Mouse (Mus musculus): ENCODE measurements at regions not wholly inside any gene's neighbourhood (a gene's known extent, or its start where the extent isn't known, plus 50 kb on each side); places are given as distances from the start of the nearest gene placed in this dataset.

DNA sequence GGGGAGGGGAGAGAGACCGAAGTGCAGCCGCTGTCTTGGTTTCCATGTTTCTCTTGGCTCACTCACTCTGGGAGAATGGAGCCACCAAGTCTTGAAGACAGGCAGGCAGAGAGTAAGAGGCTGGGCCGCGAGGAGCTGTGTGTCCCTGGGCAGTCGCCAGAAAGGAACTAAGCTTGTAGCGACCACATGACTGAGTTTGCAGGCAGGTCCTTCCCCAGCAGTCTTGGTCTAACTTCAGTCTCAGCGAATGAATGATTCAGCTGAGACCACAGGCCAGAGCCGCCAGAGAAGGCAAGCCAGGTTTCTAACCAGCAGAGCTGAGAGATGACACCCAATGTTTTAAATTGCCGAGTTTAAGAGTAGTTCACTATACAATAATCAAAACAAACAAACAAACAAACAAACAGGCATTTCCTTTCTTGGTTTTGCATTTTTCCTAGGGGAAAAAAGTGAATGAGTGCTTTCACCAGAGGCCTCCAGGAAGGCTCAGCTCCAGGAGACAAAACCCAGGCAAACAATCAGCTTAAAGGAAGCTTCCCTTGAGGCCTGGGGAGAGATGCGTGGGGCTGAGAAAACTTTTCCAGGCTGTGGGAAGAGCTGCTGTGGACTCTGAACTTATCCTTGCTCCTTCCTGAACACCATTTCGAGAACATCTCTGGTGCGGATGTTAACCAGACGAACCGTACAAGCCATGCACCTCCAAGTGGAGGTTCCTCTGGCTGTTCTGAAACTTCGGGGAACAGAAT lies 82.1 kb downstream of the Vcpkmt start:
- Histone ChIP-seq H3K79me2 (ENCODE audit: inconsistent target) (no peaks in the 10 kb centered on the region), H3K4me3 (ENCODE audit: inconsistent target) (no peak overlapping the region), H3K36me3 (ENCODE audit: inconsistent target) (no peaks in the 10 kb centered on the region), H3K27ac (peak overlapping the region; percentile 100)
- 46% methylated on average over 14 of the region's 15 CpGs for WGBS (ENCODE audit: missing documents)

DNA sequence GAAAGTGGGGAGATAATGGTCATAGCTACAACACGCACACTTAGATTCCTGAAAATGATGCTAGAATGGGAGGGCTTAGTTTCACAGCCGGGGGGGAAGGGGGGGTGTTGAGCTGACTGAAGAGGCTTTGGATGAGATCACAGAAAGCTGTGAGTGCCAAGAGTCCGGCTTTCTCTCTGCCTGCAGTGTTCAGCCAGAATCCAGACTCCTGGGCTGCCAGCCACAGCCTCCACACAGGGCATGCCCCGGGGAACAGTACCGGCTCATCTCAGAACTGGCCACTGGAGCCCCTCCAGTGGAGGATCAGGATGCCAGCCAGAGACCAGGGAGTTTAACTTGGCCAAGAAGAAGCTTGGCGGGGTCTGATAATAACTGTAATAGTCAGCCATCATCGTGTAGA lies 85.7 kb downstream of the Vcpkmt start:
- WGBS (ENCODE audit: missing documents) = 91% methylated on average over 7 of the region's 7 CpGs
- Histone ChIP-seq H3K4me3 (ENCODE audit: inconsistent target) (no peak overlapping the region), H3K79me2 (ENCODE audit: inconsistent target) (no peaks in the 10 kb centered on the region)

DNA sequence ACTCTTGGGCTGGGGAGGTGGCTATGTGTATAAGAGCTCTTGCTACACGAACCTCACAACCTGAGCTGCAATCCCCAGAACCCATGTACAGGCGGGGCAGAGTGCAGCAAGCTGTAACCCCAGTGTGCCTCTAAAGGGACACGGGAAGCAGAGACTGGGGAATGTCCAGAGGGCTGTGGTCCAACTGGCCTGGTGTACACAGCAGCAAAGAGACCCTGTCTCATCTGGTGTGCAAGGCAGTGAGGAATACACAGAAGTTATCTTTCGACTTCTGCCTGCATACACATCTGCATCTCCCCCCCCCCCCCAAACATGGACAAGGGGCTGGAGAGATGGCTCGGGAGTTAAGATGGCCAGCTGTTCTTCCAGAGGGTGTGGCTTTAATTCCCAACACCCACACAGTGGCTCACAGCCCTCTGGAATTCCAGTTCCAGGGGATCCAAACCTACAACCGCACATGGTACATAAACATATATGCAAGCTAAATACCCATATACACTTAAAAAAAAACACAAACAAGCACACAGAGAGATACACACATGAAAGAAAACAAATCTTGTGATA lies 86.4 kb downstream of the Vcpkmt start:
- Histone ChIP-seq H3K79me2 (ENCODE audit: inconsistent target) (no peaks in the 10 kb centered on the region), H3K27ac (no peak overlapping the region), H3K36me3 (ENCODE audit: inconsistent target) (no peaks in the 10 kb centered on the region), H3K4me3 (ENCODE audit: inconsistent target) (no peak overlapping the region)
- 94% methylated on average over 6 of the region's 6 CpGs for WGBS (ENCODE audit: missing documents)

More for the DNA sequence above, 85.7 kb downstream of the Vcpkmt start:
- no peaks in the 10 kb centered on the region for H3K36me3 ChIP-seq (ENCODE audit: inconsistent target)
- no peak overlapping the region for H3K27ac ChIP-seq

DNA sequence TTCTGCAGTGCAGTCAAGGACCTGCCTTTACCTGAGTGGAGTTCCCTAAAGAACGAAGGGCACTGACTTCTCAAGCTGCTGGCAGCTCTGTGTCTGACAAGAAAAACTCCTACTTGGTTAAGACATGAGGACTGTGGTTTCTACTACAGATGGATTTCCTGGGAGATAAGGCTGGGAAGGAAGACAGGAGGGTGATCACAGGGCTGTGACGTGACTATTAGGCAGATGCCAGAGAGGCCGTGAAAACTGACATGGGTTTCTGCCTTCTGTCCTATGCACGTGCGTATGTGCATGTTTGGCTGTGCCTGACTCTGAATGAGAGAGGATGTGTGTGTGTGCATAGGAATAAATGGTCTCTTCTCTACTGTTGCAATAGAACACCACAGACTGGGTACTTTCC lies 87.1 kb downstream of the Vcpkmt start:
- 75% methylated on average over 5 of the region's 5 CpGs for WGBS (ENCODE audit: missing documents)
- H3K36me3 ChIP-seq (ENCODE audit: inconsistent target) = no peaks in the 10 kb centered on the region
- no peak overlapping the region for H3K4me3 ChIP-seq (ENCODE audit: inconsistent target)
- no peak overlapping the region for H3K27ac ChIP-seq
- no peaks in the 10 kb centered on the region for H3K79me2 ChIP-seq (ENCODE audit: inconsistent target)

DNA sequence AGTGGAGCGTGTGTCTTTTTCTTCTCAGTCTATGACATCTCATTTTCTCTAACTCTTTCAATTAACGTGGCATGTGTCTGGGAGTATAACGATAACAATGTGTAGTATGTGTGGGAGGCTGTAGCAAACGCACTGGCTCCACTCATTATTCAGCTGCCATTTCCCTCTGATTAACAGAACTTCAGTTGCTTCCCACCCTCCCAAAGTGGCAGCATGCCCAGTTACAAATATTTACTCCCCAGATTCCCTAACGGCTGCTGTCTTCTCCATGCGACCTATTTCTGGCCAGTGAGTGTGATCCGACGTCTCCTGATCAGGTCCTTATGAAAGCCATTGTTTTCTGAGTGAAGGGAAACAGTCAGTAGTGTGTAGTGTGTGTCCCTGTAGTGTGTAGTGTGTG lies 88.2 kb downstream of the Vcpkmt start:
- Histone ChIP-seq H3K36me3 (ENCODE audit: inconsistent target) (no peaks in the 10 kb centered on the region), H3K4me3 (ENCODE audit: inconsistent target) (no peak overlapping the region), H3K27ac (no peak overlapping the region), H3K79me2 (ENCODE audit: inconsistent target) (no peaks in the 10 kb centered on the region)
- WGBS (ENCODE audit: missing documents) = 98% methylated on average over 8 of the region's 8 CpGs

DNA sequence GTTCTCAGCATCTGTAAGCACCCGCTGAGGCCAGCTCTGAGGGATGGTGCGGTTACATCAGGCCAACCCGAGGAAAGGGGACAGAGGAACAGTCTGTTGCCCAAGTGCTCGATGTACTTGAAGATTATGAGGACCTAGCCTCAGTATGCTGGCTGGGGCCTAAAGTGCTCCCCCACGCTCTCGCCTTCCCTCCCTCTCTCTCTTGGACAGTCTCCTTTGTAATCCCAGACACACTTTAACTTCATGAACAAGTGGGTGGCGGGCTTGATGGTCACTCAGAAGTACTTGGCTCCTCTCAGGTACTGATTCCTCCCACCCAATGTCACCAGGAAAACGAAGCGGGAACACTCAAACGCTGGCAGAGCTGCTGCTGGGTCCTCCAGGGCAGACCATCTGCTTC lies 93.1 kb downstream of the Vcpkmt start:
- WGBS (ENCODE audit: missing documents) = 89% methylated on average over 10 of the region's 10 CpGs
- no peaks in the 10 kb centered on the region for H3K36me3 ChIP-seq (ENCODE audit: inconsistent target)

DNA sequence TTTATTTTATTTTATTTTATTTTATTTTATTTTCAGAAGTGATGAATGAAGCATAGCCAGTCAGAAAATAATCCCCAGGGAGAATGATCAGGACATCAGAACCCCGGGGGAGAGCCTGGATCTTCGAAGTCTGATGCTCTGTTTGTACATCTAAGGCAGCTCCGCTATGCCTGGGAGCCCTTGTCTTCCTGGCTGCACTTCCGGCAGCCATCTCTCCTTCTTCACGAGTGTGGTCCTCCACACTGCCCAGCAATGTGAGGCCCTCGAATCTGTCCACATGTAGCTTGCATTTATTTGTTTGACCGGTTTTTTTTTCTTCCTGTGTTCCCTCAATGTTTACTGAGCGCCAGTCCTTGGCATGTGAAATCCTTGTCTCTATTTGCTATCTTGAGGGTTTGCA lies 95.9 kb downstream of the Vcpkmt start:
- no peaks in the 10 kb centered on the region for H3K36me3 ChIP-seq (ENCODE audit: inconsistent target)
- WGBS (ENCODE audit: missing documents) = 91% methylated on average over 8 of the region's 8 CpGs
- H3K79me2 ChIP-seq (ENCODE audit: inconsistent target) = no peaks in the 10 kb centered on the region
- H3K4me3 ChIP-seq (ENCODE audit: inconsistent target) = no peak overlapping the region
- H3K27ac ChIP-seq = 0 out of 2 replicates have a peak overlapping the region, but pooled peaks have one; percentile 89

More for the DNA sequence above, 93.1 kb downstream of the Vcpkmt start:
- Histone ChIP-seq H3K27ac (no peak overlapping the region), H3K4me3 (ENCODE audit: inconsistent target) (no peak overlapping the region), H3K79me2 (ENCODE audit: inconsistent target) (no peaks in the 10 kb centered on the region)

DNA sequence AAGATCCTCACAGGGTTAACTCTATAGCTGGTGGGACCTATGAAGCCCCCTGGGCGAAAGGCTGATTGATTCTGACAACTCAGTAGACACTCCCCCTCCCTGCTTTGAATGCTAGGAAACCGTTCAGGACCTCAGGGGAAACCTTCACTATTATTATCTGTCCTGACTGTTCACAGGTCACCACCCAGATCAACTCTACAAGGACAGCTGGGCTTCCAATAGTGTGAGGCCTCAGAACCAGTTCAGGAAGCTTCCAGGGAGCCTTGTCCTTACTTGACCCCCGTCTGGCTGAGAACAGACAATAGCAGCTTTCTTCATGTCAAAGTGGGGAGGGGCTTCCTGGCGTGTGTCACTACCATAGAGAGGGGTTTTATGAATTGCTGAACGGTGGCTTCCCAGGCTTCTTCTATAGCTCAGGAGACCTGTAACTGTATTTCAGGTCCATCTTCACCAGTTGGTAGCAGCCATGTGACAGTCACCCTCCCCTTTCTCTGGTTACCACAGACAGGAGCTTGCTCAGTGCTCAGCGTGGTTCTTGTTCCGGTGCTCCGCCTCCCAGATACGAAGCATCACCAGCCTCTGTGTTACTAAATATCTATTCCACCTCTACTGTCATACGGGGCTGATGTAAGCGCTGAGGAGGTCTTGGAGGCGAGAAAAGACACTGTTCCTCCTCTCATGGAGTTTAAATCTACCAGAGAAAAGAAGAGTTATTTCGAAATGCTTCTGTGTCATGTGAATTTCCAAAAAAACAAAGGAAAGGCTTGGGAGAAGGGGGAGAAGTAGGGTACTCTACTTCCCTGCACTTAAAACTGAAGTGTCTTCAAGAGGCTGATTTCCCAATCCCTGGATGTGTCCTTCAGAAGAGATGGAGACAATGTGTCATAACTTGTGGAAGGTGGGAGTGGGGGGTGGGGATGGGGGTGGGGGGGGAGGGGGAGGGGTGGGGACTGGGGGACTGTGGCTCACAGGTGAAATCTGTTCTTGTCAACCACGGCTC lies 96.9 kb downstream of the Vcpkmt start:
- H3K79me2 ChIP-seq (ENCODE audit: inconsistent target) = no peaks in the 10 kb centered on the region
- no peak overlapping the region for H3K4me3 ChIP-seq (ENCODE audit: inconsistent target)
- WGBS (ENCODE audit: missing documents) = 15% methylated on average over 14 of the region's 14 CpGs
- H3K36me3 ChIP-seq (ENCODE audit: inconsistent target) = no peaks in the 10 kb centered on the region
- peak overlapping the region; percentile 89 for H3K27ac ChIP-seq

DNA sequence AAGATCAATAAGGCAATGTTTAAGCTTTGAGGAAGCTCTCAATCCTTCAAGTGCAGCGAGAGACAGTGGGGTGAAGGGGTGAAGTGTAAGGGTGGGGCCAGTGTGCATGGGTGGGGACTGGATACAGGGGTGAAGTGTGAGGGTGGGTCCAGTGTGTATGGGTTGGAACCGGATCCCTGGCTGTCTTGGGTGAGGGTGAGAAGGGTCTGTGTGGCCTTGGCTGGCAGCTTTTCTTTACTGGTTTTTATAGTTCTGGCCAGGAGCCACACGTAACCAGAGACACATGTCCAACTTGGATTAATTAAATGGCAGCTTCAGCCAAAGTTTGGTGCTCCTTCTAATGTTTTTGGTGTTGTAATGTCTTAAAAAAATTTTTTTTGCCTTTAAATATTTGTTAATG lies 101.4 kb downstream of the Vcpkmt start:
- H3K36me3 ChIP-seq (ENCODE audit: inconsistent target) = no peaks in the 10 kb centered on the region
- H3K79me2 ChIP-seq (ENCODE audit: inconsistent target) = no peaks in the 10 kb centered on the region
- 100% methylated on average over 2 of the region's 3 CpGs for WGBS (ENCODE audit: missing documents)
- H3K27ac ChIP-seq = no peak overlapping the region
- no peak overlapping the region for H3K4me3 ChIP-seq (ENCODE audit: inconsistent target)

DNA sequence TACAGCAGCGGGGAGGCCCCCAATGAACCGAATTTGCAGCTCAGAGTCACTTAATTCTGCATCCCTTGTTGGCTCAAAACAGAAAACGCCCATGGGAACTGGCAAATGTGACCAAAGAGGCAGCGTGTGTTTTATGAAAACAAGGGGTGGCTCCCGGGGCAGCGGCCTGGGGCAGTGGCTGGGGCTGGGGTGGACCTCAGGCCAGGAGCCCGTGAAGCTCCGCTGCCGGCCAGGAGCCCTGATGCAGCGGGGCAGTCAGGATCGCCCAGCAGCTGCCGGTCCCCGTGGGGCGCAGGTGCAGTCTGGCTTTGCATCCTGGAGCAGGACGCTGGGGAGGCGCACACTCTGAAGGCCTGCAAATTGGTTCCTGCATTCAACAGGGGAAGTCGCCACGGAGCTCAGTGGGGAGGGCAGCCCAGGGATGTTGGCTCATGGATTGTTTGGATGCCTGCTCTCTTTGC lies 104.4 kb upstream of the Gm9887 start:
- WGBS (ENCODE audit: missing documents) = 29% methylated on average over 17 of the region's 18 CpGs
- Histone ChIP-seq H3K27ac (no peak overlapping the region), H3K79me2 (ENCODE audit: inconsistent target) (no peaks in the 10 kb centered on the region), H3K4me3 (ENCODE audit: inconsistent target) (no peak overlapping the region), H3K36me3 (ENCODE audit: inconsistent target) (no peaks in the 10 kb centered on the region)

DNA sequence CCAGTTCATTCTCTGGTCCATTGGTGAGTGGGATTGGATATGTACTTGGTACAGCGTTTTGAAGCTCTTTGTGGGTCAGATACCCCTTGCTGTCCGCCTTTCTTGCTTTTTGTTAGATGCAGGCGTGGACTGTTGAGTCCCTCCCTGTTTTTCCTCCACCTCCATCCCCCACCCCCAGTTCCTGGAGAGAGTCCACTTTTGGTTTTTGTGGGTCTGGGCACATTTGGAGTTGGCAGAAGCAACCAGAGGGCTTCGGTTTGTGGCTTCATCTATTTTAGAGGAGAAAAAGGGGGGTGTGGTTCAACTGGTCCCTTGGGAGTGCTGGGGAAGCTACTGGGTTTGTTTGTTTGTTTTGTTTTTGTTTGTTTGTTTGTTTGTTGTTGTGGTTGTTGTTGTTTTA lies 103.9 kb upstream of the Gm9887 start:
- Histone ChIP-seq H3K27ac (no peak overlapping the region), H3K36me3 (ENCODE audit: inconsistent target) (no peaks in the 10 kb centered on the region), H3K79me2 (ENCODE audit: inconsistent target) (no peaks in the 10 kb centered on the region), H3K4me3 (ENCODE audit: inconsistent target) (no peak overlapping the region)
- 58% methylated on average over 4 of the region's 4 CpGs for WGBS (ENCODE audit: missing documents)

DNA sequence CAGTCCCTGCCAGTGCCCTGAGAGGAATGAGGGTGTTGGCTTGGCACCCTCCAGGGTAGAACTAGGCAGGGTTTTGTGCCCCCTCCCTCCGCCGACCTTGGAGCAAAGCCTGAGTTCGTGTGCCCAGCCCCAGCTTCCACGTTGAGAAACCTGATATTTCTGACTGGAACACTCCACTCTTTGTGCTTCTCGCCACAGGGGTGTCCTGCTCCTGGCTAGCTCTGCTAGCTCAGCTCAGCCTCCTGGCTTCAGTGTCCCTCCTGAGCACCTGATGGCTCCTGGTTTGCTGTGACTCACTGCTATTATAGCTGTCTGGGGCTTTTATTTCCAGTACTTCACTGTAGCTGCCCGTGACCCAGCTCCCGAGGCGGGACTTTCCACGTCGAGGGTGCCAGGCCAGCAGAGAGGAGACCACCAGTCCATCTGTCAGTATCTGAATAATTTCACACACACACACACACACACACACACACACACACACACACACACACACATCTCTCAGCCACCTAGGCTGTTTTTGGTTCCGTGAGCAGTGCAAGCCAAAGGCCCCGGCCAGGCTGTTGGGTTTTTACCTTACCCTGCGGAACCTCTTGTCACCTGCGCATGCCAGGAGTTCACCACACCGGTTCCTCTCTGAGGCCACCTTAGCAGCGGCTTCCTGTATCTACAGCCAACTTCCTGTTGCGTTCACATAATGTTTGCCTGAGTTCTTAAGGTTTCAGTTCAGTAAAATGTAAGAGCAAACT lies 102.8 kb upstream of the Gm9887 start:
- no peak overlapping the region for H3K4me3 ChIP-seq (ENCODE audit: inconsistent target)
- H3K36me3 ChIP-seq (ENCODE audit: inconsistent target) = no peaks in the 10 kb centered on the region
- peak overlapping the region; percentile 15; the same call in 1 of the 2 replicates for H3K27ac ChIP-seq
- H3K79me2 ChIP-seq (ENCODE audit: inconsistent target) = no peaks in the 10 kb centered on the region
- WGBS (ENCODE audit: missing documents) = 35% methylated on average over 14 of the region's 17 CpGs

DNA sequence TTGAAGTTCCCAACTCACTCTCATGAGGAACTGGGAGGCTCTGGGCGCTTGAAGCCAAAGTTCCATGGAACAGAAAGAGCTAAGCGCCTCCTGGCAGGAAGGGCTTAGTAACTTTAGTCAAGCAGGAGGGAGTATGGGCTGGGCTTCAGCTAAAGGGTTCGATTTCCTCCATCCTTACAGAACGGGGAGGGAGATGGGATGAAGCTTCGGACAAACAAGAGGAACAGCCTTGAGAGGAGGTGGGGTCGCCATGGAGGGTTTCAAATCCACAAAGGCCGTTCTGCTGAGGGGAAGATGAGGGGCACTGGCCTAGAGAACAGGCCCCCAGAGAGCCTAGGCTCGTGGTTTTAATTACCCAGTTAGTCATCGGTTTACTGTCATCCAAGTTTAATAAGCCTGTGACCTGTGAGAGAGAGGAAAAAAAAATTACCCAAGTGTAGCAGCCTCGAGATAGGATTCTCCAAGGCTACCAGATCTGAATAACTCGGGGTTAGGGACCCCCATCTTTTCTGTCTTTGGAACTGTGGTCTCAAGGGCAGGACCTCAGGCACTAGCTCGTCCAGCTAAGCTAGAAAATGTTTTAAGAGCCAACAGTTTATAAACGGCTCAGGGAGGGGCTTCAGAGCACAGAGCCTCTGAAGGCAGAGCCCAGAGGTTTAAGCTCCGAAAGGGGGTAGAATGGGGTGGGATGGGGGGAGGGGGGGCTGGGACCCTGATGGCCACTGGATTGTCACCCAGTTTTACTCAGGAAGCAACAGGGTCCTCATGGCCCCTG lies 102.1 kb upstream of the Gm9887 start:
- Histone ChIP-seq H3K79me2 (ENCODE audit: inconsistent target) (no peaks in the 10 kb centered on the region), H3K4me3 (ENCODE audit: inconsistent target) (no peak overlapping the region), H3K36me3 (ENCODE audit: inconsistent target) (no peaks in the 10 kb centered on the region), H3K27ac (peak overlapping the region; percentile 15; the same call in 1 of the 2 replicates)
- WGBS (ENCODE audit: missing documents) = 54% methylated on average over 14 of the region's 14 CpGs
